Mouse (Mus musculus) testis, adult 2 months (tissue): ENCODE measurements around the gene Cdc14a. TPM values are rescaled to one million over a fixed set of nuclear protein-coding genes. Genes with fewer than 3 reads are reported as not detected.

Experiments
- H3K27ac ChIP-seq: fragments of 200-500 bp; 2 replicates; pipeline ENCODE4 v1.5.1; 2012; ENCODE audit warnings: low read depth, low read length; ENCODE audit not compliant: control insufficient read depth, insufficient read depth
- H3K27me3 ChIP-seq: fragments of 200-500 bp; 2 replicates; pipeline ENCODE4 v1.6.1; 2012; ENCODE audit warnings: mild to moderate bottlenecking, low read length, moderate library complexity; ENCODE audit not compliant: control insufficient read depth, insufficient read depth
- H3K36me3 ChIP-seq: fragments of 200-500 bp; 2 replicates; pipeline ENCODE4 v1.6.1; 2012; ENCODE audit warnings: mild to moderate bottlenecking, low read length; ENCODE audit not compliant: control insufficient read depth, insufficient read depth
- H3K4me1 ChIP-seq: fragments of 200-500 bp; 2 replicates; pipeline ENCODE4 v1.6.1; 2012; ENCODE audit warnings: low read length; ENCODE audit not compliant: control insufficient read depth, insufficient read depth
- H3K4me3 ChIP-seq: fragments of 200-500 bp; 2 replicates; pipeline ENCODE4 v1.5.1; 2012; ENCODE audit warnings: low read depth, mild to moderate bottlenecking, low read length, moderate library complexity, mixed read lengths; ENCODE audit not compliant: control insufficient read depth
- CTCF ChIP-seq: fragments of 200-500 bp; IDR thresholded peaks from 2 replicates; pipeline ENCODE4 v1.5.1; 2012; ENCODE audit warnings: low read depth, mild to moderate bottlenecking, inconsistent platforms, low read length, moderate library complexity; ENCODE audit not compliant: control insufficient read depth, insufficient read depth, insufficient replicate concordance
- POLR2A ChIP-seq: fragments of 200-500 bp; IDR thresholded peaks from 2 replicates; pipeline ENCODE4 v1.6.1; 2012; ENCODE audit warnings: low read depth, mild to moderate bottlenecking, inconsistent platforms, low read length, moderate library complexity; ENCODE audit not compliant: control insufficient read depth
- polyA plus RNA-seq: library from polyadenylated mRNA; depleted of rRNA; stranded (reverse); fragments of >200 nt; gene quantifications from 2 replicates; pipeline ENCODE4 v1.2.3, GENCODE M21; 2012

Cdc14a gene
- polyA plus RNA-seq, 1 experiment: 64.6 TPM

DNA sequence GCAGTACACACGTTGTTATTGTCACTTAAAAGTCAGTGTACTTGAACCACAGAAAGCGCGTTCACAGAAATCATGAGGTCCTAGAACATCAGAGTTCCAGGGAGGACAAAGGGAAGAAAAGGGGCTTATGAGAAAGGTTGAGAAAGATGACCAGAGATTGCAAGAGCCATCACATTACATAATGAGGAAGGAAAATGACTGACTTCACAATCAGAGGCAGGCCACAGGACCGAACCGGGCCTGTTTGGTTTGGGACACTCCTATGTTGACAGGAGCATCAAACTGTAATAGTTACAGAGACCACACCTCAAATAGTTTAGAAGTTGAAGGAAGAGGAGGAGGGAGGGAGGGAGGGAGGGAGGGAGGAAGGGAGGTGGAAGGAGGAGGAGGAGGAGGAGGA, 86.0 kb downstream of the Cdc14a start:
- no peak for TF ChIP-seq POLR2A
- H3K36me3 ChIP-seq: no peaks in the 10 kb centered on the region
- H3K4me3 ChIP-seq: no peak overlapping the region
- H3K27ac ChIP-seq: no peak overlapping the region
- no peaks in the 10 kb centered on the region for H3K27me3 ChIP-seq
- no peaks in the 10 kb centered on the region; the same call in none of the 2 replicates for H3K4me1 ChIP-seq

DNA sequence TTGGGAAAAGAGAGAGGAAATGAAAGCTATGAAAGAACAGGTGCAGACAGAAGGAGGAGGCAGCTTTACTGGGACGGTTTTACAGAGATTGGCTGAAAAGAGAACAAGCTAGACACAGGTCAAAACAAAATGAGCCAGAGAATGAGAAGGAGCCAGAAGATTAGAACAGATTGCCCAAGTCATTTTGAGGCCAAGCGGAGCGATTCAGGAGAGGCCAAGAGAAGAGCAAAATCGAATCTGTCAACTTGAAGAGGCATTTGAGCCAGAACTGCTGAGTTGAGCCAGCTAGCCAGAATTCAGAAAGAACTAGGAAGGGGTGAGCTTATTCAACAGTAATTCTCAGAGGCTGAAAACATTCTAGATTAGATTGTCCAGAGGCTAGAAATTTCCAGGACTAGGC, 88.8 kb downstream of the Cdc14a start:
- H3K4me3 ChIP-seq: no peak overlapping the region
- H3K27me3 ChIP-seq: no peaks in the 10 kb centered on the region
- peaks cover under 1% of the 10 kb centered on the region; the same call in 1 of the 2 replicates for H3K4me1 ChIP-seq
- TF ChIP-seq POLR2A (no peak), CTCF (no peak)
- no peak overlapping the region for H3K27ac ChIP-seq
- no peaks in the 10 kb centered on the region for H3K36me3 ChIP-seq

DNA sequence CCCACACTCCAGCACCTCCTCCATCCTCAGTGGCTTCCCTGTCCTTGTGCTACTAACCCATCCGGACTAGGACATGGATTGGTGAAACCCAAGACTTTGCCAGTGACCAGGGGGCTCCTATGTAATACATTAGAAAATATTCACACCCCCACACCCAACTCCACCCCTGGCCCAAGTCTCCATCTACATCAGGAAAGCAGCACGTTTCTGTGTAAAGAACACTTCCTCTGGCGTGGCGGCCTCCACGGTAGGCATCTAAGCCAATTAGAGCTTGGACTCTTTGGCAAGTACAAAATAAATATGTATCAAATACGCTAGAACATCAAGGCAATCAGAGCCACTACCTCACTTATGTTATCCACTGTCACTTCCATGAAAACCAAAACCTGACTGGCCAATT, 90.1 kb downstream of the Cdc14a start:
- no peaks in the 10 kb centered on the region for H3K27me3 ChIP-seq
- no peak overlapping the region for H3K27ac ChIP-seq
- TF ChIP-seq POLR2A (no peak), CTCF (no peak)
- H3K4me3 ChIP-seq: no peak overlapping the region
- peaks cover 2% of the 10 kb centered on the region; the same call in 1 of the 2 replicates for H3K4me1 ChIP-seq
- no peaks in the 10 kb centered on the region for H3K36me3 ChIP-seq

DNA sequence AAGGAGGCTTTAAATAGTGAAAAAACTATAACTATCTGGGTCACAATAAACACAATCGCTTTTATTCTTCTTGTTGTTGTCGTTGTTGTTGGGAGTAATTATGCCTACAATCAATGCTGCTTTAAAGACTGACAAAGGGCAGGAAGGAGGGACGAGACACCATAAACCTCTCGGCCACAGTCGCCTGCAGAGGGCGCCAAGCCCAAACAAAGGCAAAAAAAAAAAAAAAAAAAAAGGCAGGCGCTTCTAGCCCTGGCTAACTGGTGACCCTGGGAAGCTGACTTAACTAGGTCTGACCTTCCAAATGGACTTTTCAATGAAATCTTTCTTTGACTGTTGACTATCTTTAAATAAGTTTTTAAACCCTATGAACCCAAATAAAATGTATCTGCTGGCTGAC, 90.6 kb downstream of the Cdc14a start:
- H3K4me3 ChIP-seq: no peak overlapping the region
- no peaks in the 10 kb centered on the region for H3K27me3 ChIP-seq
- no peak overlapping the region for H3K27ac ChIP-seq
- no peaks in the 10 kb centered on the region for H3K36me3 ChIP-seq
- H3K4me1 ChIP-seq: peaks cover 2% of the 10 kb centered on the region
- no peak for TF ChIP-seq POLR2A
- TF ChIP-seq CTCF: peak; percentile 36; the same call in 1 of the 2 replicates

DNA sequence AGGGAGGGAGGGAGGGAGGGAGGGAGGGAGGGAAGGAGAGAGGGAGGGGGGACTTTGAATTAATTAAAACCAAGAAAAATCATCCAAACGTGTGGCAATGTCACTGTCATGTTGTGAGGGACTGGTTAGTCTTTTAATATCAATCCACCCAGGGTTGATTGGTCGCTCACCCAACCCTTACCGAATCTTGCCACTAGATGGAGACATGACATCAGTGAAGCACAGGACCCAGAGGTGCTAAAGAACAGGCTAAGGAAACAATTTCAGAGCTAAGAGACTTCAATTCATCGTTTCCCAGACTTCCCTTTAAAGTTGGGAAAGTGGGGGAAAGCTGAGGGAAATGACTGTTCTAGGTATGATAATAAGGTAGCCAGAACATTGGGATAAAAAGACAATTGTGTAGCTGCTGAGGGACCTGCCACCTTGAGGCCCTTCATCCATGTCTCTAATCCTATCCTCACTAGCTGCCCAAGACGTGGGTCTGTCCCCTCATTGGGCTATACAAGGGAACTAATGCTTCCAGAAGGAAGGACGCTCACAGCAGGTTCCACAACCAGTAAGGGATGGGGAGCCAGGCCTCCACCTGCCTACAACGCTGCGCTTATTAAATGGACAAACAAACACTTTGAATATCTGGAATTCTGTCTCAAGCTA, 91.9 kb downstream of the Cdc14a start:
- H3K27ac ChIP-seq: no peak overlapping the region
- no peaks in the 10 kb centered on the region for H3K36me3 ChIP-seq
- peaks cover 6% of the 10 kb centered on the region for H3K4me1 ChIP-seq
- H3K4me3 ChIP-seq: no peak overlapping the region
- no peaks in the 10 kb centered on the region for H3K27me3 ChIP-seq
- TF ChIP-seq POLR2A (no peak), CTCF (no peak)

DNA sequence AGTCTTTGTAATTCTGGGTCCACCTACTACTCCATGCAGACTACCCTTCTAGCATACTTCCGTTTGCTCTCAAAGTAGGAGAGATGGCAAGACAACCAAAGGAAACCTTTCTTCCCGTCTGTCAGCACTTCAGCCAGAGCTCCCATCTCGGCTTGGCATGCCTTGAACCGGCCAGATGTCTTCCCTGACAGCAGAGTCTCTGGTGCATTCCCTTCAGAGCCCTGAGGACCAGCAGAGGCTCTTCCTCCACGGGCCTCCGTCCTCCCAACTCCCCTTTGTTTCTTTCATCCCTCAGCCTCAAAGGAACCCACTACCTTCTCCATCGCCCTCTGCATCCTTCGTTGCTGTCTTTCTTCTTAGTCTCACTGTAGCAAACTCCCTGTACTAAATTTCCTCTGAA, 93.9 kb downstream of the Cdc14a start:
- Histone ChIP-seq H3K36me3 (no peaks in the 10 kb centered on the region), H3K4me1 (peaks cover 12% of the 10 kb centered on the region), H3K27ac (no peak overlapping the region), H3K27me3 (no peaks in the 10 kb centered on the region), H3K4me3 (no peak overlapping the region)
- TF ChIP-seq CTCF (no peak), POLR2A (no peak)

DNA sequence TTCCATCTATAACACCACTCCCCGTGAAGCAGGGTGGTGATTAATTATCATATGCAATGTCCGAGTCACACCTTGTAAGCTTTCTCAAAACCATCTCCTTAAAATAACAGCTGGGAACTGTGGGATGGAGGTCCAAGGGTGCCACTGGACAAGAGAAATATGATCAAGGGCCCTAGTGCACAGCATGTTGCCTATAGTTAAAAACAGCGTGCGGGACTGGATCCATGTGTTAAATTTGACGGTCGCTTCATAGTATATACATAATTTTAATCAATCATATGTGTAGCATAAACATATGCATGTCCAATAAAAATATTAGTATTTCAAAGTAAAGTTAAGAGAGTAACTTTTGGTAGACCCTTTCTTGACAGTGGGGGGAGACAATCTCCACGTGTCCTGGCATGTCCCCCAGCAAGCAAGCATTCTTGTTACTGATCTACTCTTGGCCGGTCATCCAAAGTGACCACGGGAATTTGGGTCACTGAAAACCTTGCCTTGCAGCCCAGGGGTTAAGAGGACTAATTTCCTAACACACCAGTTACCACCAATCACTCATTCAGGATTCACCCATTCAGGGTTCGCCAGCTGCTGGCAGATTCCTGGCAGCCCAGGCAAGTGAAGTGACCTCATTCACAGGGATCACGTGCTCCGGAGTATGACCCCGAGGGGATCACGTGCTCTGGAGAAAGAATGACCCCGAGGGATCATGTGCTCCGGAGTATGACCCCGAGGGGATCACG, 94.6 kb downstream of the Cdc14a start:
- Histone ChIP-seq H3K4me1 (peaks cover 12% of the 10 kb centered on the region), H3K27ac (no peak overlapping the region), H3K36me3 (no peaks in the 10 kb centered on the region), H3K27me3 (no peaks in the 10 kb centered on the region), H3K4me3 (no peak overlapping the region)
- no peak for TF ChIP-seq CTCF
- TF ChIP-seq POLR2A: no peak
